Mouse (Mus musculus) MEL (cell line): ENCODE data around the gene Akap1. TPM values are rescaled to one million over a fixed set of nuclear protein-coding genes. Genes with fewer than 3 reads are reported as not detected.

Experiments
- DNase-seq: peaks from one replicate; pipeline ENCODE4 v3.0.0; 2011; ENCODE audit warnings: low read depth, low spot score
- H3K27ac ChIP-seq: 2 replicates; pipeline ENCODE4 v1.5.1; 2012; ENCODE audit warnings: low read depth, mild to moderate bottlenecking, control low read depth, low read length, moderate library complexity; ENCODE audit not compliant: control insufficient read depth
- H3K27me3 ChIP-seq, 2 experiments: fragments of 150-350 bp in 1 of 2; sonication (generic) in 1 of 2; 2 replicates each; pipeline ENCODE4 v1.6.1; 2012; ENCODE audit warnings: low read length in 2 of 2, mild to moderate bottlenecking in 2 of 2, improper control_type of control experiment in 1 of 2, moderate library complexity in 1 of 2; ENCODE audit not compliant: insufficient read depth in 2 of 2, control insufficient read depth in 1 of 2
- H3K36me3 ChIP-seq, 2 experiments: 2 replicates each; pipeline ENCODE4 v1.6.1; 2012 to 2014; ENCODE audit warnings: low read length in 2 of 2, improper control_type of control experiment in 1 of 2, inconsistent platforms in 1 of 2, mild to moderate bottlenecking in 1 of 2; ENCODE audit not compliant: insufficient read depth in 2 of 2, control insufficient read depth in 1 of 2
- H3K4me1 ChIP-seq, 2 experiments: fragments of 150-350 bp in 1 of 2; sonication (generic) in 1 of 2; 2 replicates each; pipeline ENCODE4 v1.6.1; 2012; ENCODE audit warnings: low read length in 2 of 2, improper control_type of control experiment in 1 of 2, mild to moderate bottlenecking in 1 of 2; ENCODE audit not compliant: insufficient read depth in 2 of 2, control insufficient read depth in 1 of 2
- H3K4me3 ChIP-seq, 2 experiments: fragments of 150-350 bp in 1 of 2; sonication (generic) in 1 of 2; 2 replicates each; pipeline ENCODE4 v1.5.1; 2012; ENCODE audit warnings: low read depth in 2 of 2, low read length in 2 of 2, mild to moderate bottlenecking in 2 of 2, moderate library complexity in 2 of 2, control low read depth in 1 of 2, improper control_type of control experiment in 1 of 2; ENCODE audit not compliant: control insufficient read depth in 1 of 2, insufficient read depth in 1 of 2
- H3K79me2 ChIP-seq: 2 replicates; pipeline ENCODE4 v1.6.1; 2012; ENCODE audit warnings: mild to moderate bottlenecking, low read length, moderate library complexity; ENCODE audit not compliant: control insufficient read depth, poor library complexity, insufficient read depth
- H3K9ac ChIP-seq: 2 replicates; pipeline ENCODE4 v1.6.1; 2012; ENCODE audit warnings: low read depth, mild to moderate bottlenecking, control low read depth, low read length, moderate library complexity; ENCODE audit not compliant: control insufficient read depth, poor library complexity, severe bottlenecking
- H3K9me3 ChIP-seq: fragments of 150-350 bp; sonication (generic); replicated peaks from 2 replicates; pipeline ENCODE4 v1.6.1; 2012; ENCODE audit warnings: mild to moderate bottlenecking, low read length, improper control_type of control experiment, moderate library complexity; ENCODE audit not compliant: insufficient read depth
- BHLHE40 ChIP-seq: IDR thresholded peaks from 2 replicates; pipeline ENCODE4 v1.6.1; 2012; ENCODE audit warnings: low read depth, mild to moderate bottlenecking, inconsistent platforms, low read length, improper control_type of control experiment, borderline replicate concordance
- CHD2 ChIP-seq: IDR thresholded peaks from 2 replicates; pipeline ENCODE4 v1.6.1; 2011; ENCODE audit warnings: low read length, improper control_type of control experiment
- CTCF ChIP-seq, 3 experiments: IDR thresholded peaks in 2 of 3; conservative IDR thresholded peaks in 1 of 3; 2 replicates each; pipeline ENCODE4 v1.5.1; 2011 to 2012; ENCODE audit warnings: low read length in 3 of 3, low read depth in 2 of 3, mild to moderate bottlenecking in 2 of 3, improper control_type of control experiment in 1 of 3, inconsistent platforms in 1 of 3, mixed read lengths in 1 of 3, moderate library complexity in 1 of 3; ENCODE audit not compliant: control insufficient read depth in 1 of 3, insufficient read depth in 1 of 3, poor library complexity in 1 of 3, severe bottlenecking in 1 of 3
- E2F4 ChIP-seq: IDR thresholded peaks from 2 replicates; pipeline ENCODE4 v1.6.1; 2011; ENCODE audit warnings: low read depth, low read length, improper control_type of control experiment, borderline replicate concordance
- ELF1 ChIP-seq: IDR thresholded peaks from 2 replicates; pipeline ENCODE4 v1.6.1; 2014; ENCODE audit warnings: low read depth, mild to moderate bottlenecking, inconsistent platforms, low read length, improper control_type of control experiment, moderate library complexity
- EP300 ChIP-seq, 2 experiments: IDR thresholded peaks; 2 replicates each; pipeline ENCODE4 v1.6.1; 2011; ENCODE audit warnings: improper control_type of control experiment in 2 of 2, low read length in 2 of 2, low read depth in 1 of 2, mild to moderate bottlenecking in 1 of 2
- ETS1 ChIP-seq: IDR thresholded peaks from 2 replicates; pipeline ENCODE4 v1.6.1; 2012; ENCODE audit warnings: low read depth, mild to moderate bottlenecking, inconsistent platforms, low read length, improper control_type of control experiment, moderate library complexity
- GATA1 ChIP-seq: IDR thresholded peaks from 2 replicates; pipeline ENCODE4 v1.6.1; 2011; ENCODE audit warnings: low read depth, low read length, improper control_type of control experiment
- JUND ChIP-seq: IDR thresholded peaks from 2 replicates; pipeline ENCODE4 v1.6.1; 2011; ENCODE audit warnings: low read depth, mild to moderate bottlenecking, improper control_type of control experiment, low read length
- KAT2A ChIP-seq: conservative IDR thresholded peaks from 2 replicates; pipeline ENCODE4 v1.6.1; 2012; ENCODE audit warnings: low read depth, low read length, improper control_type of control experiment, inconsistent platforms
- MAFK ChIP-seq: IDR thresholded peaks from 2 replicates; pipeline ENCODE4 v1.6.1; 2011; ENCODE audit warnings: low read depth, mild to moderate bottlenecking, low read length, improper control_type of control experiment, borderline replicate concordance
- MAZ ChIP-seq: IDR thresholded peaks from 2 replicates; pipeline ENCODE4 v1.6.1; 2012; ENCODE audit warnings: low read depth, mild to moderate bottlenecking, inconsistent platforms, low read length, improper control_type of control experiment
- MXI1 ChIP-seq: IDR thresholded peaks from 2 replicates; pipeline ENCODE4 v1.6.1; 2011; ENCODE audit warnings: mild to moderate bottlenecking, low read depth, low read length, improper control_type of control experiment
- MYB ChIP-seq: IDR thresholded peaks from 2 replicates; pipeline ENCODE4 v1.6.1; 2011; ENCODE audit warnings: mild to moderate bottlenecking, low read depth, low read length, improper control_type of control experiment
- MYC ChIP-seq: IDR thresholded peaks from 2 replicates; pipeline ENCODE4 v1.6.1; 2011; ENCODE audit warnings: low read depth, mild to moderate bottlenecking, low read length, improper control_type of control experiment, moderate library complexity
- NRF1 ChIP-seq: IDR thresholded peaks from 2 replicates; pipeline ENCODE4 v1.6.1; 2014; ENCODE audit warnings: low read depth, mild to moderate bottlenecking, inconsistent platforms, low read length, improper control_type of control experiment, moderate library complexity; ENCODE audit not compliant: poor library complexity, insufficient read depth, severe bottlenecking
- POLR2AphosphoS2 ChIP-seq: IDR thresholded peaks from 2 replicates; pipeline ENCODE4 v1.6.1; 2011; ENCODE audit warnings: low read length, improper control_type of control experiment
- POLR2AphosphoS5 ChIP-seq: IDR thresholded peaks from 2 replicates; pipeline ENCODE4 v1.6.1; 2012; ENCODE audit warnings: low read depth, borderline replicate concordance, mild to moderate bottlenecking, inconsistent platforms, low read length, moderate library complexity, mixed read lengths
- RCOR1 ChIP-seq: IDR thresholded peaks from 2 replicates; pipeline ENCODE4 v1.6.1; 2012; ENCODE audit warnings: low read depth, mild to moderate bottlenecking, inconsistent platforms, low read length, improper control_type of control experiment
- SMC3 ChIP-seq: IDR thresholded peaks from 2 replicates; pipeline ENCODE4 v1.6.1; 2011; ENCODE audit warnings: low read depth, low read length, improper control_type of control experiment
- TAL1 ChIP-seq: IDR thresholded peaks from 2 replicates; pipeline ENCODE4 v1.6.1; 2012; ENCODE audit warnings: mild to moderate bottlenecking, inconsistent platforms, low read length, moderate library complexity, mixed read lengths
- TCF12 ChIP-seq: IDR thresholded peaks from 2 replicates; pipeline ENCODE4 v1.6.1; 2014; ENCODE audit warnings: low read depth, mild to moderate bottlenecking, inconsistent platforms, low read length, improper control_type of control experiment, moderate library complexity
- USF1 ChIP-seq: IDR thresholded peaks from 2 replicates; pipeline ENCODE4 v1.6.1; 2014; ENCODE audit warnings: low read depth, mild to moderate bottlenecking, inconsistent platforms, low read length, improper control_type of control experiment, moderate library complexity
- ZC3H11A ChIP-seq: IDR thresholded peaks from 2 replicates; pipeline ENCODE4 v1.6.1; 2012; ENCODE audit warnings: low read depth, mild to moderate bottlenecking, inconsistent platforms, low read length, improper control_type of control experiment
- ZMIZ1 ChIP-seq: IDR thresholded peaks from 2 replicates; pipeline ENCODE4 v1.6.1; 2012; ENCODE audit warnings: low read depth, mild to moderate bottlenecking, inconsistent platforms, low read length, improper control_type of control experiment, moderate library complexity
- polyA plus RNA-seq, 2 experiments: library from polyadenylated mRNA; stranded (reverse) in 1 of 2; unstranded in 1 of 2; fragments of >175 nt in 1 of 2; fragments of >200 nt in 1 of 2; gene quantifications; 2 replicates each; pipeline versions ENCODE4 v1.2.1 to v1.2.4; 2012; ENCODE audit warnings: low replicate concordance in 2 of 2, low read depth in 1 of 2; ENCODE audit not compliant: insufficient read length in 2 of 2, insufficient read depth in 1 of 2, missing spikeins in 1 of 2
- total RNA-seq: library from RNA; depleted of rRNA; stranded (reverse); fragments of 300-350 nt; gene quantifications from 2 replicates; pipeline ENCODE4 v1.2.3, GENCODE M21; 2012

The Akap1 gene
- total and polyA plus RNA-seq, 3 experiments, result 39.0 to 70.5 (median 59.6) TPM

GRCm38 (mm10) chr11:88888996-88889395, 24.6 kb upstream of the Akap1 start:
- H3K4me1 ChIP-seq, result no peaks in the 10 kb centered on the region
- peaks cover 2 to 6% of the 10 kb centered on the region in 2 experiments for H3K27me3 ChIP-seq
- H3K27ac ChIP-seq, result no peak overlapping the region
- no peaks in the 10 kb centered on the region for H3K9me3 ChIP-seq
- DNase-seq, result no peak
- H3K36me3 ChIP-seq, result no peaks in the 10 kb centered on the region
- H3K4me3 ChIP-seq, result no peak overlapping the region
- no peaks in the 10 kb centered on the region for H3K79me2 ChIP-seq
- H3K9ac ChIP-seq, result no peak overlapping the region
- TF ChIP-seq POLR2AphosphoS2, result no peak
- TF ChIP-seq JUND, result no peak
- TF ChIP-seq SMC3, result no peak
- TF ChIP-seq NRF1, result no peak
- no peak for TF ChIP-seq USF1
- TF ChIP-seq, all 39 proteins: peak for 0

DNA sequence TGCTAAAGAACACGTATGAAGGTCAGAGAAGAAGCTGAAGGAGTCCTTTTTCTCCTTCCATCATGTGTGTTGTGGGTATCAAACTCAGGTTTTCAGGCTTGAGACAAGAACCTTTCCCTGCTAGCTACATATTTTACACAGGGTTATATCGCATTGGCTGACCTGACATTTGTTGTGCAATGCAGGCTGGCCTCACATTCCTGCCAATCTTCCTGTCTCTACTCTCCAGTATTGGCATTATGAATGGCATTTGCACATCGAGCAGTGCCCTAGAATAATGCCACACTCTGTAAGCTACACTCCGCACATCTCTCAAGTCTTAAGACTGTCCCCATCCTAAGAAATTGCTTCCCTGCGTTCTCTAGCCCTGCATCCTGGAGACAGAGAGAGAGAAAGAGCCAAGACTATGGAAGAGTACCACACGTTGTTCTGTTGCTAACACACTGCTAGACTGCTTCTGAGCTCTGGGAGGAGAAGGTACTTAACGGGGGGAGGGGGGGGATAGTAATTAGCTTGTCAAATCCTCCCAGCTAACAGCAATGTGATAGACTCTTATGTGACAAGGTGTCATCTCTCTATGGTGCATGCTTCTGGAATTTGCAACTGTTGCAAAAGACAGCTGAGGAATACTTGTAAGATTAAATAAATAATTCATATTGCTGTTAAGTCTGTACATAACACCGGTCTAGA, 20.1 kb upstream of the Akap1 start:
- no peak for DNase-seq

GRCm38 (mm10) chr11:88878011-88878410, 13.6 kb upstream of the Akap1 start:
- Histone ChIP-seq H3K9me3 (no peaks in the 10 kb centered on the region), H3K36me3 (no peaks in the 10 kb centered on the region), H3K4me1 (no peaks in the 10 kb centered on the region), H3K27ac (no peak overlapping the region), H3K79me2 (no peaks in the 10 kb centered on the region), H3K4me3 (no peak overlapping the region), H3K27me3 (peaks cover 10 to 14% of the 10 kb centered on the region in 2 experiments), H3K9ac (no peak overlapping the region)
- TF ChIP-seq KAT2A (no peak), MYB (no peak), CHD2 (no peak), ETS1 (no peak), ZC3H11A (no peak), NRF1 (no peak), POLR2AphosphoS5 (no peak), GATA1 (no peak), RCOR1 (no peak), MAZ (no peak), ELF1 (no peak), E2F4 (no peak), CTCF (IDR thresholded peaks at IDR 0.05 in 2 of 3, conservative IDR thresholded peaks at IDR 0.05 in 1 of 3; ENCODE audit: control insufficient read depth in 1 of 3, insufficient read depth in 1 of 3, low read depth in 2 of 3, low read length in 3 of 3, poor library complexity in 1 of 3, severe bottlenecking in 1 of 3) (no peak), TAL1 (no peak), ZMIZ1 (no peak)
- DNase-seq, result no peak

More for the DNA sequence above, 20.1 kb upstream of the Akap1 start:
- Histone ChIP-seq H3K36me3 (no peaks in the 10 kb centered on the region), H3K27me3 (peaks cover 7 to 8% of the 10 kb centered on the region in 2 experiments)
- TF ChIP-seq MXI1 (no peak), POLR2AphosphoS2 (no peak), MYC (no peak), E2F4 (no peak), TCF12 (no peak), EP300 (IDR thresholded peaks at IDR 0.05; ENCODE audit: low read depth in 1 of 2, low read length in 2 of 2) (no peak), MYB (no peak), BHLHE40 (no peak), MAFK (no peak), USF1 (no peak), RCOR1 (no peak)
- TF ChIP-seq, all 39 proteins: peak for 0
- no peaks in the 10 kb centered on the region for H3K4me1 ChIP-seq
- H3K27ac ChIP-seq, result no peak overlapping the region
- H3K79me2 ChIP-seq, result no peaks in the 10 kb centered on the region
- no peak overlapping the region for H3K9ac ChIP-seq
- H3K4me3 ChIP-seq, result no peak overlapping the region
- no peaks in the 10 kb centered on the region for H3K9me3 ChIP-seq
